Mouse (Mus musculus): ENCODE results near the gene Nobox.

The Nobox gene

DNA sequence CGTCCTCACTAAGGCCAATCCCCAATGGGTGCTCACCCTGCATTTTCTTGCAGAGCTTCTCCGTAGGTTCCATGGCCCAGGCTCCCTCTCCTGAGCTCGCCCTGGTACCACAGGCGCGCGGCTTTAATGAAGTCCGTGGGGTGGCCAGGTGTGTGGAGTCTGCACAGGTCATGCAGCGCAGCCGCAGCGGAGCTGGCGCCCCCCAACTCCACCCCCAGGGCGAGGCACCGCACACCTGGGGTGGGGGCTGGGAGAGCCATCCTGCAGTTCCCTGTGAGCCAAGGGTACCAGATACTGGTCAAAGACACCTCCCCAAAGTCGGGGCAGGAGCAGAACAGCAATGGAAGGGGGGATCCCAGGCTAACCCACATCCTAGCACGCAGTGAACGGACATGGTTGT, at the start of gene Nobox:
Gene Nobox, minus strand, starts transcription at position 101 of the 400 bp plus-strand sequence.
- DNase-seq (ENCODE audit: low spot score in 2 of 2), result no peak

DNA sequence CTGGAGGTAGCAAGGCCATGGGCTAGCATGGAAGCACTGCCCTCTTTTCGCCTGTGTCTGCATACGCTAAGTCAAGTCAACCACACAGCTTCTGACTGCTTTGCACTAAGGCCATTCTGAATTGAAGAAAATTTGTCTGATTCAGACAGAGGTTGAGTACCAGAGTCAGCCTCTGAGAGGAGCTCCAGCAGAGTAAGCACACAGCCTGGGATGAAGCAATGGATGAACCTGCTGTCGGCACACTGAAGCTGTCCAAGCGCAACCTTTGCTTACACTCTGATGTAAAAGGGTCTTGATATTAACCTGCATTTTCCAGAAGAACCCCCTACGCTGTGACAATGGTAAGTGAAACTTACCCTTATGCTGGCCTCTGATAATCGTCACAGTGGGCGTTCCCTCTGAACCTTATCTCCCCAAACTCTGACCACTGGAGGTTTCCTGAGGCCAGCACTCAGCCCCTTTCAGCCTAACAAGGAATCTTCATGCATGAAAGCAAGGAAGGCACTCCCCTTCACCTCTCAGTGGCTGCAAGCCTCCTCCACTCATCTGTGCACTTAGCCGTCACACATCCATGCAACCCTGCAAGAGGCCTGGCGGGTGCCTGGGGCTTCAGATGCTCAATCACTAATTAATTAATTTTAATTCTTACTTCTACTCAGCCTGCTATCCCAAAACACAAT, 45.3 kb upstream of the Nobox start:
- DNase-seq (ENCODE audit: low spot score in 2 of 2), result no peak

DNA sequence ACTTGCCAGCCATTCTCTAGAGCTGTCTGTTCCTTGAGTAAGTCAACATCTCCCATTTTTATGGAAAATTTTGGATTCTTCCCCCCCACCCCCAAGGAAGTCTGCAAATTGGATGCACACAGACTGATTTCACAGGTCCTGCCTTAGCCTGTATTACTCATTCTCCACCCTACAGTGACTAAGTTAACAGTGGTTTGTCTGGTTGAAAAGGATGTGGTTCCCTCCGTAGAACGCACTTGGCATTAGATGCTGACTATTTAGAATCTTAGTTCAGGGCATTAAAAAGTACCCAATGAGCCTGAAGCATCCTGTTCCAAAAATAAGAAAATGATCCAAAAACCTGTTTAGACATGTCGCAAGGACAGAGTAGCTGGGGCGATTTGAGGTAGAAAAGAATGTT, 44.1 kb upstream of the Nobox start:
- DNase-seq (ENCODE audit: low spot score in 2 of 2), result no peak

DNA sequence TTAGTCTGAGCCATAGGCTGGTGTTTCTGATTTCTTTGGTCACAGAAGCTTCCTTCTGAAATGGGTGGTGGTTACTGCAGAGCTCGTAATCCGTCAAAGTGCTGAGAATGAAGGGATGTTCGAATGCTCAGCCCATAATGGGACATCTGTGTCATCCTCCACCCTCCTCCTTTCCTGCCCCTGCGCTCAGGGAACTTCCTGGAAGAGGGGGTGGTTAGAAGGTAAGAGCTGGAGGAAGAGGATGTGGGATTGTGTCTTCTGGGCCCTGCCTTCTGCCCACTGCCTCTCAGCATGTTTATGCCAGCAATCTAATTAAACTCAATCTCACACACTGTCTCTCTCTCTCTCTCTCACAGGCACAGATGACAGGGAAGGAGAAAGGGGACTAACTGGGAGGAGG, 39.7 kb upstream of the Nobox start:
- DNase-seq (ENCODE audit: low spot score in 2 of 2), result no peak

DNA sequence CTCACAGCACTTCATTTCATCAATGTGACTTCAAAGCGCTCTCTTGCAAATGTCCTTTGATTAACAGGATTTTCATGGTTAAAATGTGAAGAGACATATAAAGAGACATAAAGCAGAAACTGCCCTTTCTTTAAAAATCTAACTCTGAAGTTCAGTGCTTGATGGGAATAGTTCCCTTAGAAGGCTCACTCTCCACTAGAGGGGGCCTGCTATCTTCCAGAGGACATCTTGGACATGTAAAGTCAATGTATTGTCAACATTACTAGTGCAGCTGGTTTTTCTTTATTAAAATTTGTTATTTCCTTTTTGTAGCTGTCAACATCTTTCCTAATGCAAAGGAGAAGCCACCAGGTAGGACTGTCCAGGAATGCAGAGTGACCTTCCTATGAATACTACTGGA, 38.3 kb upstream of the Nobox start:
- DNase-seq (ENCODE audit: low spot score in 2 of 2), result no peak

DNA sequence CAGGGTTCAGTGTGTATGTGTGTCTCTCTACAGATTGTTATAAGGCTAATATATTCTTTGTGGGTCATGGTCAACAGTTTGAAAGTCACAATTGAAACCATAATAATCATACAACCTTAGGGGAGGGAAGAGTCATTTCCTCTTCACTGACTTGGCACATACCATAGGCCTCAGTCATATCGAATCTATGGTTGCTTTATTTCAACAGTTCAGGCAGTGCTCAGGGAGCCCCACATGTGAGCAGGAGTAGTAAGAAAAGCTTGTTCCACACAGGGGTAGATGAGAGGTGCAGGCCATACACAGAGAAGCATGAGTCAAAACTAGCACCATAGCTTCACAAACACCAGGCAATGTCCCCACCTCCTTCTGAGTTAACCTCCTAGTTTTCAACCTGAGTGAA, 33.7 kb upstream of the Nobox start:
- no peak for DNase-seq (ENCODE audit: low spot score in 2 of 2)

DNA sequence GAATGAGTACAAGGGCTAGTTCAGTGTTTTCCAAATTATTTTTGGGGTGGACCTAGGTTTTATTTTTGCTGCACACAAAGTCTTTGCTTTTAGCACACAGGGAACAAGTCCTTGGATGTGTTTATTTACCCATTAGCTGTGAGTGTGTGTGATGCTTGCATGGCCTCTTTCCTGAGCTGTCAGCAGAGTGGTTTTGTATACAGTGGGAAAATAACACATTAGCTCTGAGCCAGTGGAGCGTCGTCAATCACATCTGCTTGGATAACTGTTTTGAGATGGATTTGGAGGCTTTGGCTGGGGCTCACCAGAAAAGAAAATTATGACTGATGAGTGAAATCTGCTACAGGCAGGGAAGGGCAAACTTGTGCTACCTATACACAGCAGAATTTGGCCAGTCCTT, 33.0 kb upstream of the Nobox start:
- no peak for DNase-seq (ENCODE audit: low spot score in 2 of 2)

DNA sequence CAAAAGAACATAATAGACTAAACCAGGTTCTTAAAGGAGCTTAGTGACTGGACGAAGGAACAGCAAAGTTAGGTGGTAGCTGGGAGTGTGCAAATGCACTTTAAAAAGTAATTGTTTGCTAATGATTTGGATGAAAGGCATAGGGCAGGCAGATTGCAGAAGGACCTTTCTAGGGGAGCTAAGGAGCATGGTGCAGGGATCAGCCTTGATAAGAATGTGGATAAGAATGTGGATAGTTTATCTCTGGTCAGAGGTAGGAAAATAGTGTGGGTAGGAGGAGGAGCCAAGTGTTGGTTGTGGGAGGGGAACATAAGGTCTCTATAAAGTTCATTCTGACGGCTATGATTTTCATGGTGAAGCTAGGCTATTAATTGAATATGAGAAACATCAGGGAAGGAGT, 29.4 kb upstream of the Nobox start:
- DNase-seq (ENCODE audit: low spot score in 2 of 2), result no peak

DNA sequence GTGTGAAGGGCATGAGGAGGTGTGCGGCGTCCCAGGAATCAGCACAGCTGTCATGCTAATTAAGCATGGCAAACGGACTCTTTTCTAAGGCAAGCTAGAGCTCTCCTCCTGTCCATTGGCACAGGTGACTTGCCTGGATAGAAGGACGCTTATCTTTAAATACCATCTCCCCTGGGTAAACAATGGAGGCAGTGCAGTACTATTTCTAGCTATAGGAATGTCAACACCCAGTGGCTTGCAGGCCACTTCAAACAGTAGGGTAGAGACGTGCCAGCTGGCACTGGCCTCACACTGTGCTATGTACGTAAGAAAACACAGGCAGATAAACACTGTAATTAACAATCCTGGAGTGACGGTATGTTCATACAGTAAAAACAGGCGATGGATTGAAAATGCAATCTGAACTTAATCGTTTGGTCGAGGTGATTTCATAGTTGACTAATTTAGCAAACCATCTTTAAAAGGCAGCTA, 28.2 kb upstream of the Nobox start:
- no peak for DNase-seq (ENCODE audit: low spot score in 2 of 2)

DNA sequence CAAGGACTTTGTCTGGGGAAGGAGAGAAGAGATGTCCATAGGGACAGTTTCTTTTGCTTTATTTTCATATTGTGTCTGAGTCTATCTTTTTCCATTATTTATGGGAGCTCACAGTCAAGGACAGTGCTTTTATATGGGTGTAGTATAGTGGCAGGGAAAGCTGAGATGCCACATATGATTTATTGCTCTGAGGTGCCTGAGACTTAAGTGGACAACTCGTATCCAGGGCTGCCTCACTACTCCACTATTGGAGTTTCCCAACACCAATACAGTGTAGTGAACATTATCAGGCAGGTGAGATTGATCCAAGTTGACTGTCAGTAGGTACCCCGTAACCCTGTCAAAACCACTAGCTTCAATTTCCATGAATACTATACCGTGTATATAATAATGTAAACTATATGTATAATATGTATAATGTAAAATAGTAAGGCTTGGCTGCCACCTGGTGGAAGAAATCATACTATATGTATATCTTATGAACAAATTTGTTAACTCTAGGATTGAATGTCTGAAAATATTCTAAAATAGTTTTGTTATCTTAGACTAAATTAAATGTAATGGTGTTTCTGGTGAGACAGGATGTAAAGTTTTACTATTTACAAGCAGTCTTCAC, 26.4 kb upstream of the Nobox start:
- no peak for DNase-seq (ENCODE audit: low spot score in 2 of 2)

DNA sequence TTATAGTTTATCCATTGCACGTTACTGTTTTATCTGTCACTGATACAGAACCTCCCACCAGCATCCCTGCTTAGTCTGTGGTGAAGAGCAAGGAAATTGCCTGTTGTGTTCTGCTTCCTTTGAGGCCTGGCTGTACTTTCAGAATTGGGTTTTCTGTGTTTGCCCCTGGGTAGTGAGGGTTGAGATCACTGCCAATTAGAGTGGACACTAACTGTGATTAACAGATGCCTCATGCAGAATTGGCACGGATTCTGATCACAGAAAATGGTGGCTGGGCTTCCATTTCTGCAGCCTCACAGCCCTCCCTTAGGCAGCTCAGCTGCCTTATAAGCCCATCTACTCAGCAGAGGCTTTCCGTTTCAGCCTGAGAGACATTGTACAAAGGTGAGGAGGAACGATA, 24.1 kb upstream of the Nobox start:
- DNase-seq (ENCODE audit: low spot score in 2 of 2), result no peak

DNA sequence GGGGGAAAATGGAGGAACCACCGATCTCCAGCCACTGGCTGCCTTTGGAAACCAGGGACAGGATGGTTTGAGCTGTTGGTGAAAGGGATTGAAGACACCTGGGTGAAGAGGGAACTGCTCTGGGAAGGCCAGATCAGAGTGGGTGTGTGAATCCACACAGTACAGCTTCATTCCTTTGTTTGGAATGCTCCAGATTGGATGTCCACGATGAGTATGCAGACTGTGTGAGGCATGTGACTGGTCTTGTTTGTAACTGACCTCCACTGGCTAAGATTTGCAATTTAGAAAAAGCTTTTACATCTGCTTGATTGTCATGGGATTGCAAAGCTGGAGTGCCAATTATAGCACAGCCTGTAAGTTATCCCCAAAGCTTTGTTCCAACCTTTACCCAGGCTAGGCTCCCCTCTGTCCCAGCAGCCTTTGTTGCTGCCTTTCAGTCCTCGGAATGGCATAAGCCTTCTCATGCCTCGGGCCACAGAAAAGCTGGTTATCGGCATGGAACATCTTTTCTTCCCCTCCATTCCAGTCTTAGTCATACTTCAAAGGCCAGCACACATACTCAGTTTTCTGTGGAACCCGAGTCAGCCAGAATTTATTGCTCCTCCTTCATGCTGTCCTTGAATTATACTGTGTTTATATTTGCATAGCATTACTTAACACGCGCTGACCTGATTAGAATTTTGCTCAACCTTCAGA, 3.8 kb upstream of the Nobox start:
- no peak for DNase-seq (ENCODE audit: low spot score in 2 of 2)

DNA sequence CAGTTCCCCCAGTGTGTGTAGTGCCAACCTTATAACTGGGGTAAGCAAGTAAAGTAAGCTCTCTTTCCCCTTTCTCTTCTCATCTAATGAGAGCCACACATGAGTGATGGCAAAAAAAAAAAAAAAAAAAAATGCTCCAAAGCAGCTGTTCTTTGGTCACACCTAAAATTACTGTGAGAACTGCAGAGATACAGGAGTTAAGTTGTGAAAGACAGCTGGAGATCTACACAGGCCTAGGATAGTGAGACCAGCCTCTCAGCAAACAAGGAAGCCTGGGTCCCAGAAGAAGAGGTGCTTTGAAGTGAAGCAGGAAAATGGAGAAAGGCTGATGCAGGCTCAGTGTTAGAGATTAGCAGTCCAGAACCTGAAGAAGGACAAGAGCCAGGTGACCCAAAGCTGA, 3.2 kb upstream of the Nobox start:
- no peak for DNase-seq (ENCODE audit: low spot score in 2 of 2)

DNA sequence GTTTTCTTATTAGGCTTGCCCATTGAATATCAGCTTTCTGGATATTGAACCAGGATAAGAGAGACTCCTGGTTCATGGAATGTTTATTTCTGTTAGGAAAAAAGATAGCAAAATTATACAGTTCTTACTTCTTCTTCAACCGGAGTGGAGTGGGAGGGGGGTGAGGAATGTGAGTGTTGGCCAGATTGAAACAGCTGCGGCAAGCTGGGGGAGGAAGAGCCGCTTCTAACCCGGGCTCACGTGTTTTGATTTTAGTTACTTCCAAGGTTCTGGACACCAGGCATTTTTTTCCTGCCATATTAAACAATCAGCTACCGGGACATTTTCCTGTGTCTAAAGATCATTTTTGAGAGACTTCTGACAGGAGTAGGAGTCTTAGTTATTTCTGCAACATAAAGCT, 717 bp upstream of the Nobox start:
- DNase-seq (ENCODE audit: low spot score in 2 of 2), result no peak

DNA sequence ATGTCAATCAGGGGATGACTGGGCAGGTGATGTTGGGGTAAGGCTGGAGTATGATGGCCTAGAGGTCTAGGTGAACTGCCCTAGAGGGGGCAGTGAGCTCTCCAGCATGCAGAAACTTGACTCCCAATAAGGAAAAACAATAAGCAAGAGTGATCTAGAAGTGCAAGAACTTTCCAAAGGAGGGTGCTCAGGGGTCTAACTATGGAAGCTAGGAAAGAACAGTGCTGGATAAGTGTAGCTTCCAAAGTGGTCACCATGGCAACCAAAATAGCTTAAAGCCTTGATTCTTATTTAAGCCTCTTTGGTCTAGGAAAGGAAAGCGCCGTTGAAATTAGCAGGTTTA, 11.9 kb downstream of the Nobox start:
- no peak for DNase-seq (ENCODE audit: low spot score in 2 of 2)

DNA sequence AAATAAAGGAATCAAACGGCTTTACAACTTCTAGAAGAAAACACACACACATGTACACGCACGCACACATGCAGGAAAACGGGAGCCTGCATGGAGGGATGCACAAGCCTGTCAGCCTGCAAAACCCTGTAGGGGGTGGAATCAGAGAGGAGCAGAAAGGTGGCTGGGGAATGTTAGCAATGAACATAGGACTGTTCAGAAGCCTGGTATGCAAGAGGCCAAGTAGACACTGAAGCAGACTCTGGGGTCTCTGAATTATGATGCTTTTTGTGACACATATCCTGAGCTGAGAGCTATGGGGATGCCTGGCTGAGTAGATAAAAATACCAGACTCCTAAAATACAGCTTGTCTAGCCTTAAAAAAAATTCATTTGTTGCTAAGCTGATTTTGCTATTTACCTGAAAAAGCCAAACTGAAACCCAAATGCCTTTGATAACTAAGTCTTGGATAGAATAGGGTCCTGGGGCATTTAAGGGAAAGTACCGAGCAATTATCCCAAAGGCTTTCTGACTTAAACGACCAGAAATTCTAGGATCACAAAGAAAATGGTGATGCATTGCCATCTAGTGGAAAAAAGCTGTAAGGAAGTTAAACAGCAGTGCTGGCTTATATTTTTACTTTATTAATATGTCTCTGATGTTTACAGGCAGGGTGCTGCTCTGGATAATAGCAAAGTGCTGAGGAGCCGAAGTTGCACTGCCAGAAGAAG, 12.4 kb downstream of the Nobox start:
- DNase-seq (ENCODE audit: low spot score in 2 of 2), result no peak

DNA sequence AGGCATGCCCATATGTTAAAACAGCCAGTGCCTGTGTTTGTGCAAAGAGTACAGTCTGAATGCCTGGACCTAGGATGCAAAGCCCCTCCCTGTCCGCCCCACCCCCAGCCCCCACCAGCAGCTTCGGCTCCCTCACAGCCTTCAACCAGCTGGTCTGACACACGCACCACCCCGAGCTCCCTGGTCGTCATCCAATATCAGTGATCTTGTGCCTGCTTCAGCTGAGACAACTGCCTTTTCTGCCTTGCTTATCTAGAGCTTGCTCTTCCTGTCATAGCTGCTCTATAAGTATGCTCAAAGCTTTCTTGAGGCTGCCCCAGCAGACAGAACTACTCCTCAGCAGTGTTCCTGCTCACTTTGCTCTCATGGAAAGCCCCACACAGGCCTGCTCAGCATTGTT, 13.4 kb downstream of the Nobox start:
- DNase-seq (ENCODE audit: low spot score in 2 of 2), result no peak

DNA sequence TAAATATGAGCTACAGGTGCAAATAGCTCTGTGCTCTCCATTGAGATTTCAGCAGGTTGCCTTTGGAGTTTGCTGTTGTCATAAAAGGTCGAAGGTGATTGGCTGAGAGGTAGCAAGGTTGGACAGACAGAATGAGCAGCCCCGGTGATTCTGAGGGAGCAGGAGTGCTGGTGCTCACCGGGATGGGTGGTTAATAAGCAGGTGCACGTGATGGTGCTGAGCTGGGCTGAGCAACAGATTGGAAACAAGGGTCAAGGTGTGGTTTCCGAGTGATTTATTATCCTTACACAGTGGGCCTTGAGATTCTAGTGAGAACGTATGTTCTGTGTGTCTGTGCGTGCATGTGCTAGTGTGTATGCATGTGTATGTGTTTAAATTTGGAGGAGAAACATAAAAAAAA, 16.2 kb downstream of the Nobox start:
- no peak for DNase-seq (ENCODE audit: low spot score in 2 of 2)

DNA sequence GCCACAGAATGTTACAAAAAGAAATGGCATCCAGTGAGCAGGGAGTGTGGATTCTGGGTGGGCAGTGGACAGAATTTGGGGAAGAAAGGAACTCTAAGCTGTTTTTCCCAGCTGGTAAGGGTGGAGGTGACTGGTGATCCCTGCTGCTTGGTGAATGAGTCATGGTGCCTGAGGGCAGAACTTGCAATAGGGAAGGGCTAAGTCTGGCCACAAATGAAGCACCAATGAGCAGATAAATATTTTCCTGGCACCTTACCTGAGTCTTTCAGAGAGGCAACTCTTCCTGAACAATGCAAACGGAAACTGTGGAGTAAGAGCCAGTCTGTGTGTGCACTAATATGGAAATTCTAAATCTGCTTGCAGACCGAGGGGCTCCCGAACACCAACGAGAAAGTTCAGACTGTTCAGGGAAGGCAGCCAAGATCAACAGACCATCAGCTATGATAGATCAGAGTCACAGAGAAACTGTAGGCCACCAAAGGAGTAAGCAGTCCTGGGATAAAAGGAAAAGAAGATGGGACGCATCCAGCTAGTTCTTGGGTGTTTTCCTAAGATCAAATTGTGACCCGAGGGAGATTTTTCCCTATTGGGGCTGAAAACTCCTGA, 16.8 kb downstream of the Nobox start:
- DNase-seq (ENCODE audit: low spot score in 2 of 2), result no peak

DNA sequence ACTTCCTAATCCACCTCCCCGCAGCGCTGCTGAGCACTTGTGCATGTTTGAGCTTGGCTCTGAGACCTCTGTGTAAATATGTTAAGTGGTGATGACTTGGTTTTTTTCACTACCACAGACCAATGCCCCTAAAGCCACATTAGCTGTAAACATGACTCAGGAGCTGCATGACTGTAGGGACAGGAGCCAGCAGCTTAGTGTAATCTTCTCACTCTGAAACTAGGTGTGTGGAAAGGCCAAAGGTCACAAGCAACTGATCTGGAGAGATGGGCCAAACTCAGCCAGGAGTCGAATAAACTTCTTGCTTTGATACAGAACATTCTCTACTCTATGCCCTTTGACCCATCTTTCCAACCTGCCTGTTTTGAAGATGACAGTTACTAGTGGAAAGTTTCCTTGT, 17.3 kb downstream of the Nobox start:
- no peak for DNase-seq (ENCODE audit: low spot score in 2 of 2)

DNA sequence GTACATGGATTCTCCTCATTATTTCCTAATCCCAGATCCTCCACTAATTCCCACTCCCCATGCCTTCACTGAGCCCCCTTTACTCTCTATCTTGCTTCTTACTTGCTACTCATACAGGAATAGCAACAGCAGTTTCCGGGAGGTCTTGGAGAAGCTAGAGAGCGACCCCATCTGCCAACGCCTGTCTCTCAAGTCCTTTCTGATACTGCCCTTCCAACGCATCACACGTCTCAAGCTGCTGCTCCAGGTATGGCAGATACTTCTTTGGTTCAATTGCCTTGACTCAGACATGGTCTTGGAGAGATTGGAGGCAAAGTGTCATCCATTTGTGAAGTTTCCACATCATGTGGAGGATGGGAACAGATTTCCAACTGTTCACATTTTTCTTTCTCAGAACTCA, 28.9 kb downstream of the Nobox start:
- no peak for DNase-seq (ENCODE audit: low spot score in 2 of 2)

DNA sequence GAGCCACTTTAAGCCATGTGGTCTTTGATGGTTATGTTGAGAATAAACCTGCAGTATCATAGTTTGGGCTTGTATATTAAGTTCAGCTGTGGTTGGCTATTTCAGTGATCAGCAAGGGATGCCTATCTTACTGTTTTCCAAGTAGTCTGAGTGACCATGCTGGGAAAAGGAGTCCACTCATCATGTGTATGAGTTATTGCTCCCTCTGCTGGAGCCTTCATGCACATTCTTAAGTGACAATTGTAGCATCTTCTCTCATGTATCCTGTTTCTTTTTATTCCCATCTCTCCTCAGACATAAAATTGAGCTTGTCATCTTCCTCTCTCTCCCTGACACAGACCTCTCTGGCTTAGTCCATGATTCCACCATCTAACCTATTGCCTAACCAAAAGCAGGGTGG, 31.1 kb downstream of the Nobox start:
- DNase-seq (ENCODE audit: low spot score in 2 of 2), result no peak

All from spleen, postnatal 36 days (tissue).